Mouse (Mus musculus): ENCODE results near the gene Adra2c.

DNA sequence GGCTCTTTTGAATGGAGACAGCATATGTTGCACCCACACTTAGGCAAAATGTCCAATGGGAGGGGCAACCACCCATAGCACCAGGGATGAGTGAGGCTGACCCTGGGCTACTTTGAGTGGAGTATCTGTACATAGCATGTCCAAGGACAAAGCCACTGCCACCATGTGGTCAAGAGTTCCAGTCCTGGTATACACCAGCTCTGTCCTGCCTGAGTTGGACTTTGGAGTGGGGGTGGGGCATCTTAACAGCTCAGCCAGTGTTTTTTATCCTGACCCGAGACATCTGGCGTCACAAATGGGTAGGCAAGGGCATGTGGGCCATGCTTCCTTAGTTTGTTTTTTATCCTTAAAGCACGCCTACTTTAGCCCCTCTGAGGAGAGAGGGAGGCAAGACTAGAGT lies 36.5 kb downstream of the Adra2c start:
- TF ChIP-seq USF1 (IDR thresholded peaks at IDR 0.05; ENCODE audit: low read depth), result no peak
- no peak for TF ChIP-seq MYOG (IDR thresholded peaks at IDR 0.05; ENCODE audit: control insufficient read depth in 1 of 3, insufficient read depth in 1 of 3, insufficient read length in 2 of 3, low read depth in 2 of 3)
- no peak for TF ChIP-seq POLR2A (IDR thresholded peaks at IDR 0.05; ENCODE audit: insufficient read length, low read depth)
- TF ChIP-seq MYOD1 (IDR thresholded peaks at IDR 0.05; ENCODE audit: control insufficient read depth in 1 of 3, insufficient read length in 2 of 3, low read depth in 2 of 3), result no peak

Data from myocyte (in vitro differentiated cells).